Mouse (Mus musculus): ENCODE results near the gene Lpp.

DNA sequence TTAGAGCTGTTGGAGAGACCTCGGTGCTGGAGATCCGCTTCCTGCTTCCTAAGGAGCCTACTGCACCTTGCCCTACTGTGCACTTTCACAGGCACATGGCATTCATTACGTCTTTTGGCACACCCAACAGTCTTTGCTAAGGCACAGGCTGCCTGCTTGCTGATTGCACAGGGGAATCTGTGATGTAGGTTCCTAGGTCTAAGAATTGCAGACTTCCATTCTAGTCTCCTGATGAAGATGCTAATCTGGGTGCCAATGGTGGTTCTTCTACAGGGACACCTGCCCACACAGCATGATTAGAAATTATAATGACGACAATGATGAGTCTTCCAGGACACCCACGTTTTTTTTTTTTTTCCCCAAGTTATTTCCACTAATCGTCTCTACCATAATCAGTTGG lies 141.9 kb downstream of the Lpp start:
- no peak for TF ChIP-seq GABPA (IDR thresholded peaks at IDR 0.05; ENCODE audit: insufficient replicate concordance, low read depth, low read length)
- TF ChIP-seq EP300 (IDR thresholded peaks at IDR 0.05; ENCODE audit: low read length), result no peak
- TF ChIP-seq JUND (conservative IDR thresholded peaks at IDR 0.05; ENCODE audit: low read depth, low read length), result no peak
- TF ChIP-seq CTCF (conservative IDR thresholded peaks at IDR 0.05 in 1 of 2, IDR thresholded peaks at IDR 0.05 in 1 of 2; ENCODE audit: low read depth in 2 of 2, low read length in 2 of 2), result no peak
- no peak for TF ChIP-seq ELF1 (IDR thresholded peaks at IDR 0.05; ENCODE audit: low read depth, low read length)
- TF ChIP-seq POLR2A (IDR thresholded peaks at IDR 0.05; ENCODE audit: low read depth, low read length), result no peak
- no peak for TF ChIP-seq E2F4 (IDR thresholded peaks at IDR 0.05; ENCODE audit: insufficient replicate concordance, low read depth, low read length)
- no peak for TF ChIP-seq TBP (conservative IDR thresholded peaks at IDR 0.05; ENCODE audit: low read depth, low read length)
- no peak for TF ChIP-seq KAT2A (IDR thresholded peaks at IDR 0.05; ENCODE audit: insufficient replicate concordance, low read length)

Data from CH12.LX (cell line).